Mouse (Mus musculus): ENCODE results near the gene Snx33. TPM values are rescaled to one million over a fixed set of nuclear protein-coding genes. Genes with fewer than 3 reads are reported as not detected.

Snx33 gene
- total RNA-seq, 2 experiments from 2014 or later = 20.9 to 25.6 TPM

Other genes with a start within 250 kb of the Snx33 start
- gene Lingo1, start 131.9 kb downstream of the Snx33 start, total RNA-seq (2021) = 1 to 10 TPM in 1 of 2 experiments, under 1 TPM in 1; 0.70 to 1.5 TPM
- 1 to 10 TPM in 1 of 2 experiments, under 1 TPM in 1; 0.66 to 6.0 TPM for gene Odf3l1, start 63.7 kb downstream of the Snx33 start, total RNA-seq (2021)
- 10 to 100 TPM in 1 of 2 experiments, 1 to 10 TPM in 1; 7.3 to 19.1 TPM for gene Cspg4, start 63.3 kb downstream of the Snx33 start, total RNA-seq (2021)
- 10 to 100 TPM; 77.0 to 87.0 TPM for gene Imp3, start 9.1 kb upstream of the Snx33 start, total RNA-seq (2021)
- 10 to 100 TPM; 14.4 to 15.2 TPM for gene Snupn, start 22.5 kb upstream of the Snx33 start, total RNA-seq (2021)
- 10 to 100 TPM; 37.7 to 43.7 TPM for gene Ptpn9, start 66.6 kb upstream of the Snx33 start, total RNA-seq (2021)
- gene Sin3a, start 143.7 kb upstream of the Snx33 start, total RNA-seq (2021) = 10 to 100 TPM; 32.5 to 39.2 TPM
- gene Man2c1, start 202.3 kb upstream of the Snx33 start, total RNA-seq (2021) = 100 to 1,000 TPM; 108 to 151 TPM
- gene Neil1, start 219.9 kb upstream of the Snx33 start, total RNA-seq (2021) = 10 to 100 TPM in 1 of 2 experiments, 1 to 10 TPM in 1; 8.2 to 11.1 TPM
- gene Commd4, start 230.0 kb upstream of the Snx33 start, total RNA-seq (2021) = 10 to 100 TPM; 52.3 to 57.6 TPM